Mouse (Mus musculus) gastrocnemius, adult 18-20 months (tissue): Measurements from ENCODE around the gene Fam160b1. TPM values are rescaled to one million over a fixed set of nuclear protein-coding genes. Genes with fewer than 3 reads are reported as not detected.

ENCODE experiments used
- DNase-seq: peaks from one replicate; pipeline ENCODE4 v3.0.0; 2021; ENCODE audit warnings: low spot score
- long read RNA-seq, 2 experiments: library from polyadenylated mRNA; stranded (forward); transcript quantifications; one replicate each; pipeline ENCODE4 v2.0.0; 2021
- total RNA-seq, 2 experiments: library from RNA; stranded (reverse); gene quantifications; 2 replicates each; pipeline ENCODE4 v1.2.3; 2021

The Fam160b1 gene
- total RNA-seq: 1 to 10 TPM; 8.8 to 9.7 TPM
- long read RNA-seq, experiment 1, full-length matches to known transcripts: 7 of 7 reads
- long read RNA-seq, experiment 1, partial matches to known transcripts: 0 of 7 reads
- long read RNA-seq, experiment 1, other reads (novel, unspliced or antisense): 0 of 7 reads
- long read RNA-seq, experiment 2, full-length matches to known transcripts: 7 of 10 reads
- long read RNA-seq, experiment 2, partial matches to known transcripts: 1 of 10 reads
- long read RNA-seq, experiment 2, other reads (novel, unspliced or antisense): 2 of 10 reads

GRCm38 (mm10) chr19:57360341-57361130 is at the start of gene Fam160b1:
Fam160b1 (plus strand) TSS chr19:57360680.
- DNase-seq: peak; percentile 93

- no peak for DNase-seq
Observed at GRCm38 (mm10) chr19:57313226-57313625, 47.3 kb upstream of the Fam160b1 start.

GRCm38 (mm10) chr19:57313891-57314345 is 46.6 kb upstream of the Fam160b1 start:
- no peak for DNase-seq

- peak; percentile 30 for DNase-seq
Observed at GRCm38 (mm10) chr19:57314346-57315012, 46.0 kb upstream of the Fam160b1 start, which contains the start of gene Ablim1. Ablim1 (minus strand) TSS chr19:57314919.

GRCm38 (mm10) chr19:57315013-57315565 is 45.4 kb upstream of the Fam160b1 start:
- DNase-seq: no peak

GRCm38 (mm10) chr19:57316597-57316996 is 43.9 kb upstream of the Fam160b1 start:
- no peak for DNase-seq

GRCm38 (mm10) chr19:57320656-57321382 is 39.7 kb upstream of the Fam160b1 start:
- no peak for DNase-seq

- DNase-seq: no peak
Observed at GRCm38 (mm10) chr19:57321839-57322238, 38.6 kb upstream of the Fam160b1 start.

- no peak for DNase-seq
Observed at GRCm38 (mm10) chr19:57322491-57322890, 38.0 kb upstream of the Fam160b1 start.

- no peak for DNase-seq
Observed at GRCm38 (mm10) chr19:57323087-57323486, 37.4 kb upstream of the Fam160b1 start.

- peak; percentile 65 for DNase-seq
Observed at GRCm38 (mm10) chr19:57325748-57326300, 34.7 kb upstream of the Fam160b1 start.

GRCm38 (mm10) chr19:57327679-57328078 is 32.8 kb upstream of the Fam160b1 start:
- no peak for DNase-seq

GRCm38 (mm10) chr19:57328269-57328668 is 32.2 kb upstream of the Fam160b1 start:
- no peak for DNase-seq

- peak; percentile 49 for DNase-seq
Observed at GRCm38 (mm10) chr19:57328792-57329191, 31.7 kb upstream of the Fam160b1 start.

- no peak for DNase-seq
Observed at GRCm38 (mm10) chr19:57330309-57330708, 30.2 kb upstream of the Fam160b1 start.

GRCm38 (mm10) chr19:57331237-57331636 is 29.2 kb upstream of the Fam160b1 start:
- no peak for DNase-seq

GRCm38 (mm10) chr19:57333356-57333755 is 27.1 kb upstream of the Fam160b1 start:
- no peak for DNase-seq

GRCm38 (mm10) chr19:57335135-57335534 is 25.3 kb upstream of the Fam160b1 start:
- no peak for DNase-seq

- DNase-seq: no peak
Observed at GRCm38 (mm10) chr19:57339281-57339864, 21.1 kb upstream of the Fam160b1 start.
